Mouse (Mus musculus) stomach, postnatal 0 days (tissue): Measurements from ENCODE around the gene Susd3.

ENCODE experiments used
- CTCF ChIP-seq: IDR thresholded peaks from 2 replicates; pipeline ENCODE4 v1.5.1; 2016; ENCODE audit warnings: antibody characterized with exemption, low read depth, mild to moderate bottlenecking, moderate library complexity
- EP300 ChIP-seq: optimal IDR thresholded peaks from 2 replicates; pipeline ENCODE3; 2016; ENCODE audit warnings: antibody characterized with exemption

- TF ChIP-seq EP300 (no peak), CTCF (no peak)
Observed at GRCm38 (mm10) chr13:49225159-49225558, 23.3 kb downstream of the Susd3 start.
